Mouse (Mus musculus) spleen, adult 2 months (tissue): ENCODE measurements around the gene Megf11.

Experiments used
- CTCF ChIP-seq: fragments of 200-500 bp; IDR thresholded peaks from 2 replicates; pipeline ENCODE4 v1.5.1; 2011; ENCODE audit warnings: mild to moderate bottlenecking, inconsistent platforms; ENCODE audit not compliant: insufficient read depth, insufficient read length, insufficient replicate concordance; ENCODE audit errors: extremely low read depth
- POLR2A ChIP-seq: fragments of 200-500 bp; IDR thresholded peaks from 2 replicates; pipeline ENCODE4 v1.6.1; 2011; ENCODE audit warnings: low read depth, low read length, inconsistent platforms

GRCm38 (mm10) chr9:64633169-64633568 lies 247.7 kb downstream of the Megf11 start:
- TF ChIP-seq CTCF (no peak), POLR2A (no peak)
